Mouse (Mus musculus) gastrocnemius, adult 8-10 months (tissue): ENCODE data around the gene Ano2. TPM values are rescaled to one million over a fixed set of nuclear protein-coding genes. Genes with fewer than 3 reads are reported as not detected.

Source experiments
- DNase-seq, 2 experiments: peaks; one replicate each; pipeline ENCODE4 v3.0.0; 2022; ENCODE audit warnings: low spot score in 2 of 2
- total RNA-seq, 4 experiments: library from RNA; stranded (reverse); gene quantifications; 2 replicates each; pipeline ENCODE4 v1.2.4; 2022

The Ano2 gene
- total RNA-seq, 4 experiments from 2014 or later: 0.08 TPM; not detected in 3

DNA sequence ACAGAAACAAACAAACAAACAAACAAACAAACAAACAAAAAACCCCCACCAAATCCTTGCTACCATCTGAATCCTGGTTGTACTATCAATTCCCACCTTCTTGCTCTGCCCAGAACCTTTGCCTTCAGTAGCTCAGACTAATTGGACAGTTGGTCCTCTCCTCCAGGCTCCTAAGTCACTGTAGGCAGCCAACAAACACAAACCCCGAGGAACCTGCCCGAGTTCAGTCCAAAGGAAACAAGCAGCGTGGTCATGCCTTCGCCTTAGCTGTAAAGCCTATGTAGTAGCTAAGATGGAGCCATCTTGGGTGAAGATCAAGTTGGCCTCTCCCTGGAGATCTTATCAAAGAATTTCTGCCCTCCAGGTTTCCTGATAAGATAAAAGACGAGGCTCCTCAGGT is 362.9 kb downstream of the Ano2 start:
- DNase-seq: no peak

DNA sequence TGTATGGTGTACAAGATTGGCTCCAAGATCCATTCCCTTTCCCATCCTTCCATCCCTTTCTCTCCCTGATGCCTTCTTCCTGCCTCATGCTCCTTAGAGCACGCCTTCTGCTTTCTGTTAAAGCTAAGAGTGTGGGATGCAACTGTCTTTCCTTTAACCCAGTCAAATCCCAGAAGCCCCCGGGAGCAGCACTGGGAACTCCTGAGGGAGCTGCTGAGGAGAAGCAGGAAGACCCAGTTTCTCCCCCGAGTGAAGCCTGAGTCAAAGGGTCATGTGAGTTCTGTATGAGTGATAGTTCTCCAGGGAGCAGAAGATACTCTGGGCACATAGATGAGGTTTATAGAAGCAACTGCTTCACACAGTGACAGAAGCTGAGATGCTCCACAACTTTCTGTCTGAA is 367.5 kb downstream of the Ano2 start:
- DNase-seq: no peak

DNA sequence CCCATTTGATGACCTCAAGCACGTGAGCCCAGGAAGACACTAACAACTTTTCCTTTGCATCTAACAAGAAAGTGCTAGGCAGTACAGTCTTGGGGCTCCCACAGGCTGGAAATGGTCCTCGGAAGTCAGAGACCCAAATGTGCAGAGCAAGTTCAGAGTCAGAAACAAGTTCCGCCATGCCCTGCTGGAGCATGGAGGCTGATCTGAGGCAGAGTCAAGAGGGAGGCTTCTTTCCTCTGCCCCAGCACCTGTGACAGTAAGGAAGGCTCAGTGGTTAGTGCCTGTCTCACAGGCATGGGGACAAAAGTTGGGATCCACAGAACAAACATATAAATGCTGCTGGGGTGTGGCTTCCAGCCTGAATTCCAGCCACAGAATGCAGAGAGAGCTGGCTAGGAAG is 390.3 kb downstream of the Ano2 start:
- no peak for DNase-seq

DNA sequence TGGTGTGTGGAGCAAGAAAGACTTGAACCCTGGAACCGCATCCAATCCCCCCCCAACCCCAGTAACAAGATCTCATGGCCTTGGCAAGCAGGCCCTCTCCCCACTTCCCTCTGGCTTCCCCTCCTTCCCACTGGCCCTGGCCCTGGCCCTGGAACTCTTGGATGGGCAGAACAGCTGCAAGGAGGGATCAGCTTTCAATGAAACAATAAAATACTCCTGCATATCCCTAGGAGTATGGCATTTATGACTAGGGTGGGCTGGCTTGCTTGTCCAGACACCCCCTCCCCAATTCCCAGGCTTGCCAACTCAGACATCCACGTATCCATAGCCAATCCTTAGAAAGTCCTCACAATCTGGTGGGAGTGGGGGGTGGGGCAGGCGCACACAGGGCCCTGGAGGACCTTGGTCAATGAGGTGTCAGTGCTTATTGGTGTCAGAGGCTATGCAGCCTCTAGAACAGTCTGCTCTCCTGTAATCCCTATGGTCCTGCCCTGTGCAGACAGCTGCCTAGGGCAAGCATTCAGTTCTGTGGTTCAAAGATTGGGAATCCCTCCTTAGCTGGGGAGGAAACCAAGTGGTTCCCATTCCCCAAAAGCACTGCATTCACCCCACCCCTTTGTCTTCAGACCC is 396.2 kb downstream of the Ano2 start:
- DNase-seq: no peak

DNA sequence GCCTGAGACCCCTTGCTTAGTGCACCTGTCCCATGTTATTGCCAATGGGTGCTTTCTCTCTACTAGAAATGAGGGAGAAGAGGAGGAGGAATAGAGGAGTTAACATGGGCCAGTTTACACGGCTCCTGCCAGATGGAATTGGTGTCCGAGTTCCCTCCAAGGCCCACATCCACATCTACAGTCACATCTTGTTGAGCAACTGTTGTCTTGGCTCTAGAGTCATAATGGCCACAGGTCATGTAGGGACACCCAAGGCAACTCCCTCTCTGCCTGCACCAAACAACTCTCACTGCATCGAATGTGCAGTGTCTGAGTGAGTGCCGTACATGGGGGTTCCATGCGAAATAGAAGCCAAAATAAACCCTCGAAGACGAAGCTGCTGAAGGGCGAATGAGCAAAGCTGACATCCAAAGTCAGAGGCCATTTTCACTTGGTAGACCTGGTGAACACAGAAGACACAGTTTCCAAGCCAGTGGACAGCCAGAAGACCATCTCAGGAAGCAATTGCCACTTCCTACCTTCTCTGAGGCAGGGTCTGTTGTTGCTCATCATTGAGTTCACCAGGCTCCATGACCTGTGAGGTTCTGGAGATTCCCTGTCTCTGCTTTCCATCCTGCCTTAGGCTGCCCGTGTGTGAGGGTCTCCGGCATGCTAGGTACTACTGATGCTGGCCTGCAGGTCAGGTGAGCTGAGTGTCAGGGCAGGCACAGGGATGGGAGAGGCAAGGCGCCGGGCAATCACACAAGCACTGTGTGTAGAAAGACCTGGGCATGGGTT is 398.5 kb downstream of the Ano2 start:
- DNase-seq: no peak

Other genes starting within 250 kb of the Ano2 start
- gene Cd9, start 195.6 kb upstream of the Ano2 start, total RNA-seq: 10 to 100 TPM; 10.5 to 19.3 (median 15.0) TPM
- gene Vwf, start 143.6 kb upstream of the Ano2 start, total RNA-seq: 10 to 100 TPM; 13.4 to 20.8 (median 15.4) TPM